Mouse (Mus musculus) CH12.LX (cell line): Measurements from ENCODE around the gene Ppp2r2c. TPM values are rescaled to one million over a fixed set of nuclear protein-coding genes. Genes with fewer than 3 reads are reported as not detected.

ENCODE experiments used
- DNase-seq: peaks from one replicate; pipeline ENCODE4 v3.0.0-alpha.2; 2013; ENCODE audit errors: extremely low read depth
- H3K27ac ChIP-seq: 2 replicates; pipeline ENCODE4 v1.5.1; 2012; ENCODE audit warnings: low read depth, mild to moderate bottlenecking, control low read depth, moderate library complexity; ENCODE audit not compliant: insufficient read depth
- H3K27me3 ChIP-seq: replicated peaks from 2 replicates; pipeline ENCODE3; 2012; ENCODE audit warnings: inconsistent platforms
- H3K36me3 ChIP-seq, 2 experiments: replicated peaks in 1 of 2; 2 replicates each; pipeline versions ENCODE3 to v1.6.1; 2012; ENCODE audit warnings: inconsistent platforms in 1 of 2, low read length in 1 of 2, mild to moderate bottlenecking in 1 of 2, mixed read lengths in 1 of 2, moderate library complexity in 1 of 2; ENCODE audit not compliant: control insufficient read depth in 1 of 2, insufficient read depth in 1 of 2
- H3K4me1 ChIP-seq, 2 experiments: 2 replicates each; pipeline ENCODE4 v1.6.1; 2012; ENCODE audit warnings: inconsistent platforms in 1 of 2, moderate library complexity in 1 of 2; ENCODE audit not compliant: insufficient read depth in 2 of 2, control insufficient read depth in 1 of 2
- H3K4me2 ChIP-seq: 2 replicates; pipeline ENCODE4 v1.6.1; 2012; ENCODE audit warnings: low read depth, mild to moderate bottlenecking, control low read depth; ENCODE audit not compliant: poor library complexity, insufficient read depth, severe bottlenecking
- H3K4me3 ChIP-seq, 3 experiments: fragments of 150-350 bp in 1 of 3; sonication (generic) in 1 of 3; replicated peaks in 1 of 3; 2 replicates each; pipeline versions ENCODE3 to v1.5.1; 2011 to 2012; ENCODE audit warnings: low read depth in 2 of 3, low read length in 2 of 3, mild to moderate bottlenecking in 2 of 3, moderate library complexity in 2 of 3, control low read depth in 1 of 3, improper control_type of control experiment in 1 of 3, inconsistent platforms in 1 of 3, mixed read lengths in 1 of 3; ENCODE audit not compliant: poor library complexity in 1 of 3
- H3K79me2 ChIP-seq: replicated peaks from 2 replicates; pipeline ENCODE4 v1.6.1; 2012; ENCODE audit warnings: mild to moderate bottlenecking, moderate library complexity; ENCODE audit not compliant: control insufficient read depth, poor library complexity, insufficient read depth, severe bottlenecking; ENCODE audit errors: extremely low read depth
- H3K9ac ChIP-seq: 2 replicates; pipeline ENCODE4 v1.6.1; 2012; ENCODE audit warnings: low read depth, mild to moderate bottlenecking, control low read depth, moderate library complexity; ENCODE audit not compliant: insufficient read depth
- H3K9me3 ChIP-seq: replicated peaks from 2 replicates; pipeline ENCODE3; 2012; ENCODE audit warnings: low read length, inconsistent platforms, mixed read lengths
- BHLHE40 ChIP-seq: IDR thresholded peaks from 2 replicates; pipeline ENCODE4 v1.6.1; 2011; ENCODE audit warnings: mild to moderate bottlenecking, low read depth, low read length, improper control_type of control experiment
- CHD2 ChIP-seq: IDR thresholded peaks from 2 replicates; pipeline ENCODE4 v1.6.1; 2011; ENCODE audit warnings: low read length, improper control_type of control experiment
- ELF1 ChIP-seq: IDR thresholded peaks from 2 replicates; pipeline ENCODE4 v1.6.1; 2014; ENCODE audit warnings: low read depth, mild to moderate bottlenecking, inconsistent platforms, low read length, improper control_type of control experiment
- EP300 ChIP-seq: IDR thresholded peaks from 2 replicates; pipeline ENCODE4 v1.6.1; 2011; ENCODE audit warnings: low read length, improper control_type of control experiment
- JUN ChIP-seq: IDR thresholded peaks from 2 replicates; pipeline ENCODE4 v1.6.1; 2011; ENCODE audit warnings: low read depth, mild to moderate bottlenecking, low read length, improper control_type of control experiment, moderate library complexity; ENCODE audit not compliant: insufficient read depth
- MAFK ChIP-seq: IDR thresholded peaks from 2 replicates; pipeline ENCODE4 v1.6.1; 2011; ENCODE audit warnings: low read length, improper control_type of control experiment; ENCODE audit not compliant: insufficient replicate concordance
- MAZ ChIP-seq: IDR thresholded peaks from 2 replicates; pipeline ENCODE4 v1.6.1; 2012; ENCODE audit warnings: low read depth, mild to moderate bottlenecking, inconsistent platforms, low read length, improper control_type of control experiment, moderate library complexity
- MEF2A ChIP-seq: IDR thresholded peaks from 2 replicates; pipeline ENCODE4 v1.6.1; 2014; ENCODE audit warnings: low read depth, mild to moderate bottlenecking, inconsistent platforms, low read length, improper control_type of control experiment, borderline replicate concordance
- MYC ChIP-seq: IDR thresholded peaks from 2 replicates; pipeline ENCODE4 v1.6.1; 2011; ENCODE audit warnings: low read depth, mild to moderate bottlenecking, improper control_type of control experiment, low read length
- NELFE ChIP-seq: IDR thresholded peaks from 2 replicates; pipeline ENCODE4 v1.6.1; 2011; ENCODE audit warnings: low read depth, low read length, improper control_type of control experiment
- NRF1 ChIP-seq: IDR thresholded peaks from 2 replicates; pipeline ENCODE4 v1.6.1; 2014; ENCODE audit warnings: low read depth, mild to moderate bottlenecking, inconsistent platforms, low read length, improper control_type of control experiment, moderate library complexity
- PAX5 ChIP-seq: IDR thresholded peaks from 2 replicates; pipeline ENCODE4 v1.6.1; 2012; ENCODE audit warnings: low read length, inconsistent platforms, mixed read lengths
- POLR2A ChIP-seq: IDR thresholded peaks from 2 replicates; pipeline ENCODE4 v1.6.1; 2011; ENCODE audit warnings: low read depth, mild to moderate bottlenecking, improper control_type of control experiment, low read length
- RCOR1 ChIP-seq: conservative IDR thresholded peaks from 2 replicates; pipeline ENCODE4 v1.6.1; 2012; ENCODE audit warnings: low read depth, mild to moderate bottlenecking, inconsistent platforms, low read length, improper control_type of control experiment
- UBTF ChIP-seq: IDR thresholded peaks from 2 replicates; pipeline ENCODE4 v1.6.1; 2012; ENCODE audit warnings: low read depth, mild to moderate bottlenecking, inconsistent platforms, low read length, improper control_type of control experiment, moderate library complexity
- USF1 ChIP-seq: IDR thresholded peaks from 2 replicates; pipeline ENCODE4 v1.6.1; 2014; ENCODE audit warnings: low read depth, mild to moderate bottlenecking, inconsistent platforms, low read length, improper control_type of control experiment
- ZC3H11A ChIP-seq: IDR thresholded peaks from 2 replicates; pipeline ENCODE4 v1.6.1; 2012; ENCODE audit warnings: low read depth, mild to moderate bottlenecking, inconsistent platforms, low read length, improper control_type of control experiment
- dilution Hi-C: fragments of 300-500 bp; cut with MboI; formaldehyde crosslinking; loops from 2 replicates; pipeline ENCODE4 v1.14.3; 2020; ENCODE audit warnings: low sequenced_read_pairs; ENCODE audit not compliant: extremely low pct_unique_long_range_greater_than_20kb, extremely low pct_ligation_motif_present
- in situ Hi-C: fragments of 300-500 bp; cut with MboI; formaldehyde crosslinking; loops from 3 replicates; pipeline ENCODE4 v1.14.3; 2019; ENCODE audit warnings: low sequenced_read_pairs, low pct_ligation_motif_present, low pct_unique_long_range_greater_than_20kb, mixed read lengths
- polyA plus RNA-seq: library from polyadenylated mRNA; unstranded; fragments of >175 nt; gene quantifications from 2 replicates; pipeline ENCODE4 v1.2.1, GENCODE M21; 2012; ENCODE audit warnings: low read depth; ENCODE audit not compliant: insufficient read length
- total RNA-seq, 2 experiments: library from RNA; depleted of rRNA; stranded (reverse); fragments of 300-350 nt in 1 of 2; fragments of >200 nt in 1 of 2; gene quantifications; 2 replicates each; pipeline ENCODE4 v1.2.3; 2012 to 2014

Ppp2r2c gene
- total and polyA plus RNA-seq, 3 experiments = 0.07 to 0.21 TPM; not detected in 1

DNA sequence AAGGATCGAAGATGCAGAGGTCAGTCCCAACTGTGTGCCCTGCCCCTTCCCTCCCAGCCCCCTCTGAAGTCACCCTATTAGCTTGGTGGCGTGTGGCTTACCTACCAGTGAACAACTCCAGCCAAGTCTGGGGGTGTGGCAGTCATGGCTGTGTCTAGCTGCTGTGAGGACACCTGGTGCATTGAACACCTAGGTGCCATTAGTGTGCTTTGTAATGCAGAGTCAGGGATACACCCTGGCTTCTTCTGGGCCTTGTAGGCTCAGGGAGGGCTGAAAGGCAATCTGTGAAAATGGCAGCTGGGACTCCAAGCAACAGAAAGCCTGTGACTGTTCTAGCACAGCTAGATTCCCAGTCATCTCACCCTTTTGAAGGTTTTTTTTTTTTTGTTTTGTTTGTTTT, 34.5 kb downstream of the Ppp2r2c start:
- H3K27me3 ChIP-seq = peaks cover 90% of the 10 kb centered on the region
- H3K27ac ChIP-seq = no peak overlapping the region
- TF ChIP-seq MAZ = no peak
- TF ChIP-seq PAX5 = no peak
- no peak for TF ChIP-seq USF1
- TF ChIP-seq ZC3H11A = no peak
- no peak for TF ChIP-seq MEF2A
- TF ChIP-seq CHD2 = no peak
- TF ChIP-seq MYC = no peak
- TF ChIP-seq ELF1 = no peak
- no peak for TF ChIP-seq POLR2A
- TF ChIP-seq EP300 = no peak
- TF ChIP-seq MAFK = no peak
- H3K4me2 ChIP-seq = no peak overlapping the region
- DNase-seq = no peak
- peaks cover 4% of the 10 kb centered on the region for H3K9me3 ChIP-seq
- dilution Hi-C loops (no loop called here), in situ Hi-C loops (no loop called here)
- no peak overlapping the region for H3K4me3 ChIP-seq
- no peak overlapping the region for H3K9ac ChIP-seq
- H3K4me1 ChIP-seq = peaks cover 0 to 19% of the 10 kb centered on the region in 2 experiments; a peak in 2 of 4 replicates
- no peaks in the 10 kb centered on the region for H3K36me3 ChIP-seq
- H3K79me2 ChIP-seq = no peaks in the 10 kb centered on the region

- H3K27me3 ChIP-seq = peaks cover 90% of the 10 kb centered on the region
- no peak overlapping the region for H3K9ac ChIP-seq
- peaks cover 4% of the 10 kb centered on the region for H3K9me3 ChIP-seq
- H3K79me2 ChIP-seq = no peaks in the 10 kb centered on the region
- in situ Hi-C loops (no loop called here), dilution Hi-C loops (no loop called here)
- no peak overlapping the region for H3K4me2 ChIP-seq
- TF ChIP-seq RCOR1 = no peak
- no peak for TF ChIP-seq NELFE
- TF ChIP-seq JUN = no peak
- TF ChIP-seq BHLHE40 = no peak
- no peak for TF ChIP-seq UBTF
- no peak for TF ChIP-seq NRF1
- no peak overlapping the region for H3K4me3 ChIP-seq
- no peak for DNase-seq
- no peaks in the 10 kb centered on the region for H3K36me3 ChIP-seq
- peaks cover 0 to 19% of the 10 kb centered on the region in 2 experiments; a peak in 2 of 4 replicates for H3K4me1 ChIP-seq
- H3K27ac ChIP-seq = no peak overlapping the region
Measured at GRCm38 (mm10) chr5:36904131-36904530, 35.8 kb downstream of the Ppp2r2c start.
